Mouse (Mus musculus): ENCODE results near the gene Tas2r137. TPM values are rescaled to one million over a fixed set of nuclear protein-coding genes. Genes with fewer than 3 reads are reported as not detected.

The Tas2r137 gene
- polyA plus RNA-seq, 1 experiment from 2014 or later: not detected

- Histone ChIP-seq H3K27me3 (replicated peaks; ENCODE audit: control insufficient read depth, insufficient read depth, low read length) (no peaks in the 10 kb centered on the region), H3K4me1 (replicated peaks; ENCODE audit: control insufficient read depth, insufficient read depth, low read length) (no peaks in the 10 kb centered on the region), H3K4me3 (ENCODE audit: low read depth, low read length) (no peak overlapping the region), H3K9ac (ENCODE audit: low read depth, low read length) (no peak overlapping the region), H3K4me2 (replicated peaks; ENCODE audit: low read depth) (no peak overlapping the region), H3K27ac (ENCODE audit: low read depth, low read length) (no peak overlapping the region), H3K9me3 (ENCODE audit: control insufficient read depth) (no peaks in the 10 kb centered on the region), H3K36me3 (ENCODE audit: control insufficient read depth, insufficient read depth) (no peaks in the 10 kb centered on the region)
- peak; percentile 57 for TF ChIP-seq CTCF (IDR thresholded peaks at IDR 0.05; ENCODE audit: low read depth)
- 51% methylated on average over 6 of the region's 6 CpGs for WGBS
- no peak for ATAC-seq
Observed at GRCm38 (mm10) chr6:40465710-40466109, 25.3 kb upstream of the Tas2r137 start.

GRCm38 (mm10) chr6:40470916-40471719 is 19.9 kb upstream of the Tas2r137 start, which contains the start of gene Ssbp1:
Ssbp1 (plus strand) TSS chr6:40471352.
- Histone ChIP-seq H3K9ac (ENCODE audit: low read depth, low read length) (peak within 1 kb of the TSS; percentile 81), H3K27me3 (replicated peaks; ENCODE audit: control insufficient read depth, insufficient read depth, low read length) (no peaks in the 10 kb centered on the region), H3K27ac (ENCODE audit: low read depth, low read length) (peak within 1 kb of the TSS; percentile 90), H3K4me3 (ENCODE audit: low read depth, low read length) (peak within 1 kb of the TSS; percentile 74), H3K36me3 (ENCODE audit: control insufficient read depth, insufficient read depth) (peaks cover 27% of the 10 kb centered on the region), H3K4me1 (replicated peaks; ENCODE audit: control insufficient read depth, insufficient read depth, low read length) (no peaks in the 10 kb centered on the region; the same call in 1 of the 2 replicates), H3K4me2 (replicated peaks; ENCODE audit: low read depth) (peak within 1 kb of the TSS; percentile 77), H3K9me3 (ENCODE audit: control insufficient read depth) (no peaks in the 10 kb centered on the region)
- peak; percentile 49 for TF ChIP-seq CTCF (IDR thresholded peaks at IDR 0.05; ENCODE audit: low read depth)
- under 1% methylated on average over 54 of the region's 54 CpGs for WGBS
- peak; percentile 97 for ATAC-seq

GRCm38 (mm10) chr6:40471720-40472010 is 19.4 kb upstream of the Tas2r137 start:
- no peak for TF ChIP-seq CTCF (IDR thresholded peaks at IDR 0.05; ENCODE audit: low read depth)
- Histone ChIP-seq H3K4me3 (ENCODE audit: low read depth, low read length) (peak overlapping the region; percentile 74), H3K27ac (ENCODE audit: low read depth, low read length) (peak overlapping the region; percentile 90), H3K36me3 (ENCODE audit: control insufficient read depth, insufficient read depth) (peaks cover 31% of the 10 kb centered on the region), H3K9ac (ENCODE audit: low read depth, low read length) (peak overlapping the region; percentile 81), H3K4me1 (replicated peaks; ENCODE audit: control insufficient read depth, insufficient read depth, low read length) (no peaks in the 10 kb centered on the region; the same call in 1 of the 2 replicates), H3K9me3 (ENCODE audit: control insufficient read depth) (no peaks in the 10 kb centered on the region), H3K4me2 (replicated peaks; ENCODE audit: low read depth) (peak overlapping the region; percentile 77), H3K27me3 (replicated peaks; ENCODE audit: control insufficient read depth, insufficient read depth, low read length) (no peaks in the 10 kb centered on the region)
- under 1% methylated on average over 7 of the region's 7 CpGs for WGBS
- no peak for ATAC-seq

- no peaks in the 10 kb centered on the region for H3K27me3 ChIP-seq (replicated peaks; ENCODE audit: control insufficient read depth, insufficient read depth, low read length)
- ATAC-seq: no peak
Observed at GRCm38 (mm10) chr6:40476132-40476531, 14.9 kb upstream of the Tas2r137 start.

GRCm38 (mm10) chr6:40479705-40480104 is 11.3 kb upstream of the Tas2r137 start:
- H3K36me3 ChIP-seq (ENCODE audit: control insufficient read depth, insufficient read depth): peaks cover 70% of the 10 kb centered on the region

More at GRCm38 (mm10) chr6:40476132-40476531, 14.9 kb upstream of the Tas2r137 start:
- Histone ChIP-seq H3K4me3 (ENCODE audit: low read depth, low read length) (no peak overlapping the region), H3K4me1 (replicated peaks; ENCODE audit: control insufficient read depth, insufficient read depth, low read length) (no peaks in the 10 kb centered on the region; the same call in 1 of the 2 replicates), H3K9me3 (ENCODE audit: control insufficient read depth) (no peaks in the 10 kb centered on the region), H3K4me2 (replicated peaks; ENCODE audit: low read depth) (no peak overlapping the region), H3K9ac (ENCODE audit: low read depth, low read length) (no peak overlapping the region), H3K36me3 (ENCODE audit: control insufficient read depth, insufficient read depth) (peaks cover 54% of the 10 kb centered on the region), H3K27ac (ENCODE audit: low read depth, low read length) (no peak overlapping the region)
- 86% methylated on average over 4 of the region's 4 CpGs for WGBS
- TF ChIP-seq CTCF (IDR thresholded peaks at IDR 0.05; ENCODE audit: low read depth): no peak

GRCm38 (mm10) chr6:40482318-40482717 is 8.7 kb upstream of the Tas2r137 start:
- Histone ChIP-seq H3K9me3 (ENCODE audit: control insufficient read depth) (no peaks in the 10 kb centered on the region), H3K36me3 (ENCODE audit: control insufficient read depth, insufficient read depth) (peaks cover 49% of the 10 kb centered on the region), H3K4me1 (replicated peaks; ENCODE audit: control insufficient read depth, insufficient read depth, low read length) (no peaks in the 10 kb centered on the region), H3K27me3 (replicated peaks; ENCODE audit: control insufficient read depth, insufficient read depth, low read length) (no peaks in the 10 kb centered on the region), H3K9ac (ENCODE audit: low read depth, low read length) (no peak overlapping the region), H3K27ac (ENCODE audit: low read depth, low read length) (no peak overlapping the region), H3K4me3 (ENCODE audit: low read depth, low read length) (no peak overlapping the region), H3K4me2 (replicated peaks; ENCODE audit: low read depth) (no peak overlapping the region)
- WGBS: 93% methylated on average over 5 of the region's 5 CpGs
- TF ChIP-seq CTCF (IDR thresholded peaks at IDR 0.05; ENCODE audit: low read depth): no peak
- no peak for ATAC-seq

More at GRCm38 (mm10) chr6:40479705-40480104, 11.3 kb upstream of the Tas2r137 start:
- Histone ChIP-seq H3K4me2 (replicated peaks; ENCODE audit: low read depth) (no peak overlapping the region), H3K9me3 (ENCODE audit: control insufficient read depth) (no peaks in the 10 kb centered on the region), H3K27ac (ENCODE audit: low read depth, low read length) (no peak overlapping the region), H3K27me3 (replicated peaks; ENCODE audit: control insufficient read depth, insufficient read depth, low read length) (no peaks in the 10 kb centered on the region), H3K9ac (ENCODE audit: low read depth, low read length) (no peak overlapping the region), H3K4me1 (replicated peaks; ENCODE audit: control insufficient read depth, insufficient read depth, low read length) (no peaks in the 10 kb centered on the region), H3K4me3 (ENCODE audit: low read depth, low read length) (no peak overlapping the region)
- ATAC-seq: no peak
- 38% methylated on average over 1 of the region's 1 CpGs for WGBS
- TF ChIP-seq CTCF (IDR thresholded peaks at IDR 0.05; ENCODE audit: low read depth): peak; percentile 56
